Mouse (Mus musculus) hindbrain, embryonic 16.5 days (tissue): ENCODE results near the gene Bdh2. TPM values are rescaled to one million over a fixed set of nuclear protein-coding genes. Genes with fewer than 3 reads are reported as not detected.

ENCODE experiments used
- ATAC-seq: fragments of 200-750 bp; cut with Nextera tagmentation; 2 replicates; pipeline ENCODE4 v1.8.0; 2017; ENCODE audit warnings: moderate TSS enrichment, moderate library complexity
- H3K27ac ChIP-seq: fragments of 300-500 bp; sonication (generic); 2 replicates; pipeline ENCODE4 v1.5.1; 2014; ENCODE audit warnings: low read depth, mild to moderate bottlenecking, control low read depth, low read length, moderate library complexity
- H3K27me3 ChIP-seq: fragments of 300-500 bp; sonication (generic); replicated peaks from 2 replicates; pipeline ENCODE4 v1.6.1; 2014; ENCODE audit warnings: low read length; ENCODE audit not compliant: control insufficient read depth, insufficient read depth
- H3K36me3 ChIP-seq: fragments of 300-500 bp; sonication (generic); 2 replicates; pipeline ENCODE4 v1.6.1; 2014; ENCODE audit warnings: mild to moderate bottlenecking, low read length, moderate library complexity, mixed read lengths; ENCODE audit not compliant: control insufficient read depth, insufficient read depth
- H3K4me1 ChIP-seq: fragments of 300-500 bp; sonication (generic); 2 replicates; pipeline ENCODE4 v1.6.1; 2014; ENCODE audit warnings: low read depth, low read length; ENCODE audit not compliant: control insufficient read depth, insufficient read depth
- H3K4me2 ChIP-seq: fragments of 300-500 bp; sonication (generic); 2 replicates; pipeline ENCODE4 v1.6.1; 2014; ENCODE audit warnings: mild to moderate bottlenecking, low read length, control low read depth, moderate library complexity
- H3K4me3 ChIP-seq: fragments of 300-500 bp; sonication (generic); 2 replicates; pipeline ENCODE4 v1.5.1; 2014; ENCODE audit warnings: mild to moderate bottlenecking, low read length, control low read depth, moderate library complexity
- H3K9ac ChIP-seq: fragments of 300-500 bp; sonication (generic); 2 replicates; pipeline ENCODE4 v1.6.1; 2014; ENCODE audit warnings: low read depth, mild to moderate bottlenecking, control low read depth, low read length, moderate library complexity
- H3K9me3 ChIP-seq: fragments of 300-500 bp; sonication (generic); 2 replicates; pipeline ENCODE4 v1.6.1; 2014; ENCODE audit warnings: mild to moderate bottlenecking, low read length, moderate library complexity; ENCODE audit not compliant: control insufficient read depth
- WGBS: fragments of 180-500 bp; shearing (Covaris S2); extraction: QIAGEN DNeasy Blood & Tissue Kit; methylation state at CpG from one replicate; pipeline ENCODE4 v1.1.7; 2014; 5-methylcytosine and 5-hydroxymethylcytosine counted together
- polyA plus RNA-seq: library from polyadenylated mRNA; unstranded; fragments of >200 nt; fragmentation: Nextera tagmentation; extraction: Ambion mirVana; gene quantifications from 2 replicates; pipeline ENCODE4 v1.2.1, GENCODE M21; 2015

Gene Bdh2
- polyA plus RNA-seq, 1 experiment from 2014 or later = 4.8 TPM

- no peak overlapping the region for H3K9ac ChIP-seq
- H3K27me3 ChIP-seq = no peaks in the 10 kb centered on the region
- 88% methylated on average over 8 of the region's 8 CpGs for WGBS
- no peak overlapping the region for H3K4me2 ChIP-seq
- no peaks in the 10 kb centered on the region for H3K36me3 ChIP-seq
- H3K27ac ChIP-seq = no peak overlapping the region
- H3K4me3 ChIP-seq = no peak overlapping the region
- no peaks in the 10 kb centered on the region for H3K9me3 ChIP-seq
- ATAC-seq = no peak
- H3K4me1 ChIP-seq = no peaks in the 10 kb centered on the region
These were observed 7.2 kb downstream of the Bdh2 start for GRCm38 (mm10) chr3:135288138-135288750.

GRCm38 (mm10) chr3:135289148-135289547, 8.1 kb downstream of the Bdh2 start:
- no peaks in the 10 kb centered on the region for H3K9me3 ChIP-seq
- no peak overlapping the region for H3K4me2 ChIP-seq
- ATAC-seq = no peak
- H3K9ac ChIP-seq = no peak overlapping the region
- no peak overlapping the region for H3K4me3 ChIP-seq
- no peak overlapping the region for H3K27ac ChIP-seq
- no peaks in the 10 kb centered on the region for H3K36me3 ChIP-seq
- 100% methylated on average over 1 of the region's 1 CpGs for WGBS
- H3K4me1 ChIP-seq = no peaks in the 10 kb centered on the region
- H3K27me3 ChIP-seq = no peaks in the 10 kb centered on the region

- ATAC-seq = peak; percentile 89
- no peak overlapping the region for H3K4me3 ChIP-seq
- no CpG with 5 or more reads among the region's 7 CpGs for WGBS
- H3K9ac ChIP-seq = no peak overlapping the region
- no peaks in the 10 kb centered on the region for H3K4me1 ChIP-seq
- no peak overlapping the region for H3K27ac ChIP-seq
- no peaks in the 10 kb centered on the region for H3K9me3 ChIP-seq
- H3K27me3 ChIP-seq = no peaks in the 10 kb centered on the region
- no peak overlapping the region for H3K4me2 ChIP-seq
- no peaks in the 10 kb centered on the region for H3K36me3 ChIP-seq
These were observed 9.4 kb downstream of the Bdh2 start for GRCm38 (mm10) chr3:135290249-135290894.

- H3K9ac ChIP-seq = no peak overlapping the region
- no peak overlapping the region for H3K4me2 ChIP-seq
- no peaks in the 10 kb centered on the region for H3K36me3 ChIP-seq
- H3K4me3 ChIP-seq = no peak overlapping the region
- WGBS = 48% methylated on average over 7 of the region's 7 CpGs
- H3K9me3 ChIP-seq = no peaks in the 10 kb centered on the region
- H3K27me3 ChIP-seq = no peaks in the 10 kb centered on the region
- H3K4me1 ChIP-seq = no peaks in the 10 kb centered on the region
- ATAC-seq = 0 out of 2 replicates have a peak, but pooled peaks have one; percentile 43
- H3K27ac ChIP-seq = no peak overlapping the region
These were observed 12.7 kb downstream of the Bdh2 start for GRCm38 (mm10) chr3:135293703-135294102.

GRCm38 (mm10) chr3:135295559-135295958, 14.5 kb downstream of the Bdh2 start:
- no peak for ATAC-seq
- no peak overlapping the region for H3K9ac ChIP-seq
- 79% methylated on average over 1 of the region's 1 CpGs for WGBS
- H3K27me3 ChIP-seq = no peaks in the 10 kb centered on the region
- no peak overlapping the region for H3K4me2 ChIP-seq
- no peaks in the 10 kb centered on the region for H3K4me1 ChIP-seq
- H3K9me3 ChIP-seq = no peaks in the 10 kb centered on the region
- H3K4me3 ChIP-seq = no peak overlapping the region
- no peak overlapping the region for H3K27ac ChIP-seq
- H3K36me3 ChIP-seq = no peaks in the 10 kb centered on the region

- 95% methylated on average over 3 of the region's 3 CpGs for WGBS
- Histone ChIP-seq H3K9ac (no peak overlapping the region), H3K9me3 (no peaks in the 10 kb centered on the region), H3K27me3 (no peaks in the 10 kb centered on the region), H3K4me1 (no peaks in the 10 kb centered on the region), H3K4me3 (no peak overlapping the region), H3K4me2 (no peak overlapping the region), H3K36me3 (no peaks in the 10 kb centered on the region), H3K27ac (no peak overlapping the region)
- ATAC-seq = no peak
These were observed 17.5 kb downstream of the Bdh2 start for GRCm38 (mm10) chr3:135298560-135298959.

GRCm38 (mm10) chr3:135300081-135300480, 19.1 kb downstream of the Bdh2 start:
- 47% methylated on average over 6 of the region's 6 CpGs for WGBS
- H3K27me3 ChIP-seq = no peaks in the 10 kb centered on the region
- H3K27ac ChIP-seq = no peak overlapping the region
- no peak overlapping the region for H3K9ac ChIP-seq
- no peaks in the 10 kb centered on the region for H3K4me1 ChIP-seq
- no peaks in the 10 kb centered on the region for H3K36me3 ChIP-seq
- H3K4me3 ChIP-seq = no peak overlapping the region
- no peaks in the 10 kb centered on the region for H3K9me3 ChIP-seq
- no peak for ATAC-seq
- H3K4me2 ChIP-seq = no peak overlapping the region

GRCm38 (mm10) chr3:135304060-135304459, 23.0 kb downstream of the Bdh2 start:
- peaks cover 4% of the 10 kb centered on the region; the same call in 1 of the 2 replicates for H3K27me3 ChIP-seq
- no peaks in the 10 kb centered on the region for H3K36me3 ChIP-seq
- WGBS = 23% methylated on average over 6 of the region's 6 CpGs
- H3K27ac ChIP-seq = no peak overlapping the region
- H3K4me2 ChIP-seq = no peak overlapping the region
- H3K9ac ChIP-seq = no peak overlapping the region
- no peaks in the 10 kb centered on the region for H3K9me3 ChIP-seq
- no peak for ATAC-seq
- H3K4me3 ChIP-seq = no peak overlapping the region
- peaks cover 5% of the 10 kb centered on the region; the same call in 1 of the 2 replicates for H3K4me1 ChIP-seq

- no peak overlapping the region for H3K4me2 ChIP-seq
- no peak overlapping the region for H3K27ac ChIP-seq
- H3K4me1 ChIP-seq = peaks cover 5% of the 10 kb centered on the region; the same call in 1 of the 2 replicates
- 15% methylated on average over 9 of the region's 9 CpGs for WGBS
- no peak overlapping the region for H3K4me3 ChIP-seq
- H3K27me3 ChIP-seq = peaks cover 4% of the 10 kb centered on the region; the same call in 1 of the 2 replicates
- H3K9me3 ChIP-seq = no peaks in the 10 kb centered on the region
- H3K36me3 ChIP-seq = no peaks in the 10 kb centered on the region
- no peak for ATAC-seq
- H3K9ac ChIP-seq = no peak overlapping the region
These were observed 23.5 kb downstream of the Bdh2 start for GRCm38 (mm10) chr3:135304566-135304965.
